Mouse (Mus musculus): ENCODE results near the gene Pdxp. TPM values are rescaled to one million over a fixed set of nuclear protein-coding genes. Genes with fewer than 3 reads are reported as not detected.

Pdxp gene
- total and polyA plus RNA-seq, 3 experiments = 21.5 to 25.4 TPM; not detected in 1

- H3K27me3 ChIP-seq (ENCODE audit: control insufficient read depth in 1 of 2, insufficient read depth in 2 of 2, low read length in 2 of 2) = no peaks in the 10 kb centered on the region
- DNase-seq (ENCODE audit: low read depth, low spot score) = peak; percentile 67
- peaks cover 21% of the 10 kb centered on the region for H3K79me2 ChIP-seq (ENCODE audit: control insufficient read depth, insufficient read depth, low read length, poor library complexity)
- H3K9me3 ChIP-seq (replicated peaks; ENCODE audit: insufficient read depth, low read length) = no peaks in the 10 kb centered on the region
- H3K36me3 ChIP-seq (ENCODE audit: control insufficient read depth in 1 of 2, insufficient read depth in 2 of 2, low read length in 2 of 2) = peaks cover 4 to 10% of the 10 kb centered on the region in 2 experiments; a peak in 3 of 4 replicates
- H3K4me3 ChIP-seq (ENCODE audit: control insufficient read depth in 1 of 2, insufficient read depth in 1 of 2, low read depth in 2 of 2, low read length in 2 of 2) = peak overlapping the region; percentile 63 to 74
- H3K9ac ChIP-seq (ENCODE audit: control insufficient read depth, low read depth, low read length, poor library complexity, severe bottlenecking) = peak overlapping the region; percentile 73
- H3K4me1 ChIP-seq (ENCODE audit: control insufficient read depth in 1 of 2, insufficient read depth in 2 of 2, low read length in 2 of 2) = peaks cover 2 to 26% of the 10 kb centered on the region in 2 experiments
- TF ChIP-seq UBTF (IDR thresholded peaks at IDR 0.05; ENCODE audit: borderline replicate concordance, insufficient read depth, low read depth, low read length) (0 out of 2 replicates have a peak, but pooled peaks have one; percentile 37), NRF1 (IDR thresholded peaks at IDR 0.05; ENCODE audit: insufficient read depth, low read depth, low read length, poor library complexity, severe bottlenecking) (peak; percentile 67), TCF12 (IDR thresholded peaks at IDR 0.05; ENCODE audit: low read depth, low read length) (no peak), ZC3H11A (IDR thresholded peaks at IDR 0.05; ENCODE audit: low read depth, low read length) (no peak), HCFC1 (IDR thresholded peaks at IDR 0.05; ENCODE audit: low read depth, low read length) (no peak), ZMIZ1 (IDR thresholded peaks at IDR 0.05; ENCODE audit: low read depth, low read length) (no peak), MAZ (IDR thresholded peaks at IDR 0.05; ENCODE audit: low read depth, low read length) (no peak), MAX (IDR thresholded peaks at IDR 0.05; ENCODE audit: low read length) (no peak), EP300 (IDR thresholded peaks at IDR 0.05; ENCODE audit: low read depth in 1 of 2, low read length in 2 of 2) (no peak), JUND (IDR thresholded peaks at IDR 0.05; ENCODE audit: low read depth, low read length) (no peak), RAD21 (IDR thresholded peaks at IDR 0.05; ENCODE audit: low read depth, low read length) (no peak), MXI1 (IDR thresholded peaks at IDR 0.05; ENCODE audit: low read depth, low read length) (0 out of 2 replicates have a peak, but pooled peaks have one; percentile 35), SIN3A (IDR thresholded peaks at IDR 0.05; ENCODE audit: low read length) (0 out of 2 replicates have a peak, but pooled peaks have one; percentile 36)
- peak overlapping the region; percentile 35 for H3K27ac ChIP-seq (ENCODE audit: control insufficient read depth, low read depth, low read length)
These were observed 538 bp downstream of the Pdxp start for GRCm38 (mm10) chr15:78914091-78914822.

DNA sequence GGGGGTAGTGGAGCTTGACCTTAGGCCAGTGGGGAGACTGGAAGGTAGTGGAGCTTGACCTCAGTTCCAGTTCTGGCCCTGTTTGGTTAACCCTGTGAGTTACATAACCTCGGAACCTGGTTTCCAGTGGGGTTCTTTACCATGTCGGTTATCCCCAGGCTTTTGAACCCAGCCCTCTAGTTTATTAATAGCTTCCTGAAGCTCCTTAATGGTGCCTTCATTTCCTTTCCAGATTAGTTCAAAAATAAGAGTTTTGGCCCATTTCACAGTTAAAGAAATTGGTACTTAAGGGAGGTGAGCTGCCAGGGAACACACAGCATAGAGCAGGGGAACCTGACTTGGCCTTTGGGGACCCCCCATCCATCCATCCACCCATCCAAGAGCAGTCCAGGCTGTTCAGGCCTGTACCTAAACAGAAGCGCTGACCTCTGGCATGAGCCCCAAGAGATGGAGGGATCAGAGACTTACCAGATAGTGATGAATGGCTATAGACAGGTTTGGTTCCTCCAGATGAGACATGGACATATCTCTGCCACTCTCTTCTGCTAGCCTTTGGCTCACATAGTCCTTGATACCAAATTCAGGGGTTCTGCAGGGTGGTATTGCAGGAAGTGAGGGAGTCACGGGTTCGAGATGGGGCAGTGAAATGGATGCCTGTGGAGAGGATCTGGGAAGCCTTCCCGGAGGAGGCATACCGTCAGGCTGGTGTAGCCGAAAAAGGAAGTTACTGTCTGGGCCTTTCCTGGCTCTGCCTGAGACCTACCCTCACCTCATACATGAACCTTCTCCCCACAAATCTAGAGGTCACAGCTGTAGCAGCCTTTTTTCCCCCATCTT, 1.3 kb downstream of the Pdxp start:
- Histone ChIP-seq H3K9me3 (replicated peaks; ENCODE audit: insufficient read depth, low read length) (no peaks in the 10 kb centered on the region), H3K79me2 (ENCODE audit: control insufficient read depth, insufficient read depth, low read length, poor library complexity) (peaks cover 21% of the 10 kb centered on the region), H3K9ac (ENCODE audit: control insufficient read depth, low read depth, low read length, poor library complexity, severe bottlenecking) (peak overlapping the region; percentile 73), H3K4me1 (ENCODE audit: control insufficient read depth in 1 of 2, insufficient read depth in 2 of 2, low read length in 2 of 2) (peaks cover 4 to 28% of the 10 kb centered on the region in 2 experiments), H3K27ac (ENCODE audit: control insufficient read depth, low read depth, low read length) (no peak overlapping the region), H3K27me3 (ENCODE audit: control insufficient read depth in 1 of 2, insufficient read depth in 2 of 2, low read length in 2 of 2) (no peaks in the 10 kb centered on the region), H3K4me3 (ENCODE audit: control insufficient read depth in 1 of 2, insufficient read depth in 1 of 2, low read depth in 2 of 2, low read length in 2 of 2) (peak overlapping the region; percentile 63 to 74), H3K36me3 (ENCODE audit: control insufficient read depth in 1 of 2, insufficient read depth in 2 of 2, low read length in 2 of 2) (peaks cover 0 to 9% of the 10 kb centered on the region in 2 experiments; a peak in 2 of 4 replicates)
- TF ChIP-seq E2F4 (IDR thresholded peaks at IDR 0.05; ENCODE audit: borderline replicate concordance, low read depth, low read length) (no peak), KAT2A (conservative IDR thresholded peaks at IDR 0.05; ENCODE audit: low read depth, low read length) (no peak), NELFE (IDR thresholded peaks at IDR 0.05; ENCODE audit: low read depth, low read length) (0 out of 2 replicates have a peak, but pooled peaks have one; percentile 21), NRF1 (IDR thresholded peaks at IDR 0.05; ENCODE audit: insufficient read depth, low read depth, low read length, poor library complexity, severe bottlenecking) (no peak), HCFC1 (IDR thresholded peaks at IDR 0.05; ENCODE audit: low read depth, low read length) (no peak)
- DNase-seq (ENCODE audit: low read depth, low spot score) = no peak

Measured in MEL (cell line).